Mouse (Mus musculus) C2C12 (cell line): Measurements from ENCODE around the gene E130308A19Rik.

Experiments
- CTCF ChIP-seq: IDR thresholded peaks from one replicate; pipeline ENCODE4 v1.5.1; 2011; ENCODE audit not compliant: control insufficient read depth, insufficient read depth, insufficient read length
- FOSL1 ChIP-seq: IDR thresholded peaks from one replicate; pipeline ENCODE4 v1.8.0; 2011; ENCODE audit warnings: mild to moderate bottlenecking, low read length; ENCODE audit not compliant: poor library complexity, insufficient read depth, severe bottlenecking
- MYOD1 ChIP-seq: IDR thresholded peaks from one replicate; pipeline ENCODE4 v1.6.1; 2011; ENCODE audit warnings: low read depth; ENCODE audit not compliant: control insufficient read depth, insufficient read length
- MYOG ChIP-seq: IDR thresholded peaks from one replicate; pipeline ENCODE4 v1.6.1; 2011; ENCODE audit not compliant: control insufficient read depth, insufficient read length; ENCODE audit errors: extremely low read depth
- USF1 ChIP-seq: IDR thresholded peaks from one replicate; pipeline ENCODE4 v1.6.1; 2011; ENCODE audit warnings: low read depth, mild to moderate bottlenecking, control low read depth, moderate library complexity

DNA sequence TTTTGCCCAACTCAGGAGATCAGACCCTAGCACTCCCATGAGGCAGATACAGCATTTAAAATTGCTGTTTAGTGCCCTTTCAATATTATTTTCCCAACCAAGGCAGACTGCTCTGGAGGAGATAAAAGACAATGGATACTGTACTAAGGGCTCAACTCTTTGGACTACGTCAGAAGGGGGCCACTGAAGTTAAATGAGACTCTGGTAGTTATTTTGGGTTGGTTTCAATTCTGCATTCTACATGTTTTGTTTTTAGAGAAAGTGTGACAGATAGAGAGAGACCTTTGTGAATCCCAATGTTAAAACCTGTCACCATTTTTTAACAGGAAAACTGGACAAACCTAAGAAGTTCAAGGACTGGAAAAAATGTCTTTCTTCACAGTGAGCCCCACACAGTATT, 178.7 kb downstream of the E130308A19Rik start:
- TF ChIP-seq CTCF (no peak), FOSL1 (no peak), MYOG (no peak), USF1 (no peak), MYOD1 (no peak)
